Mouse (Mus musculus): ENCODE results near the gene Gm47841. TPM values are rescaled to one million over a fixed set of nuclear protein-coding genes. Genes with fewer than 3 reads are reported as not detected.

Gm47841 gene
- not detected for polyA plus RNA-seq (2017; shearing (Covaris generic))

GRCm38 (mm10) chr15:101047194-101047555 lies at the start of gene Gm47841:
Gene Gm47841 (minus strand): TSS chr15:101047397.

GRCm38 (mm10) chr15:101077813-101078730 lies 30.9 kb upstream of the Gm47841 start, which contains the start of gene Fignl2:
Gene Fignl2 (minus strand): TSS chr15:101078567.

Other genes starting within 250 kb of the Gm47841 start
- not detected for gene Scn8a, start 177.5 kb downstream of the Gm47841 start, polyA plus RNA-seq (2017; shearing (Covaris generic))
- not detected for gene Fignl2, start 31.2 kb upstream of the Gm47841 start, polyA plus RNA-seq (2017; shearing (Covaris generic))
- not detected for gene Ankrd33, start 68.4 kb upstream of the Gm47841 start, polyA plus RNA-seq (2017; shearing (Covaris generic))
- gene Acvrl1, start 81.1 kb upstream of the Gm47841 start, polyA plus RNA-seq (2017; shearing (Covaris generic)): 4.8 TPM
- 2.8 TPM for gene Acvr1b, start 126.7 kb upstream of the Gm47841 start, polyA plus RNA-seq (2017; shearing (Covaris generic))
- 0.18 TPM for gene Grasp, start 176.8 kb upstream of the Gm47841 start, polyA plus RNA-seq (2017; shearing (Covaris generic))
- gene Nr4a1, start 206.9 kb upstream of the Gm47841 start, polyA plus RNA-seq (2017; shearing (Covaris generic)): 95.4 TPM
- gene Atg101, start 236.9 kb upstream of the Gm47841 start, polyA plus RNA-seq (2017; shearing (Covaris generic)): 81.6 TPM
- 0.26 TPM for gene 6030408B16Rik, start 245.8 kb upstream of the Gm47841 start, polyA plus RNA-seq (2017; shearing (Covaris generic))